ENCODE assay signal across 10 mouse cellular contexts in genomic region chr3:151192092-151192491, GRCm38 (mm10).
"Had no signal": no experiment of that assay in that cellular context is flagged by ENCODE, and none has a peak within 500 bp of the region (broad histone marks: within the 10 kb centered on the region; RNA-seq: fewer than 3 reads in every experiment).

No protein-coding gene starts in this region.

- DNase-seq: lung, adult 18-20 months; lung, embryonic 14.5 days; lung, postnatal 10 days; right cerebral cortex, postnatal 14 days; thymus, adult 18-20 months; thymus, postnatal 25 days; thymus, postnatal 4 days had no signal

- ATAC-seq: liver, embryonic 12.5 days; midbrain, embryonic 13.5 days; midbrain, embryonic 15.5 days had no signal
